Mouse (Mus musculus) kidney, adult 18-20 months (tissue): ENCODE data around the gene Mtf1.

Experiments used
- DNase-seq: peaks from one replicate; pipeline ENCODE4 v3.0.0; 2021

Gene Mtf1

DNA sequence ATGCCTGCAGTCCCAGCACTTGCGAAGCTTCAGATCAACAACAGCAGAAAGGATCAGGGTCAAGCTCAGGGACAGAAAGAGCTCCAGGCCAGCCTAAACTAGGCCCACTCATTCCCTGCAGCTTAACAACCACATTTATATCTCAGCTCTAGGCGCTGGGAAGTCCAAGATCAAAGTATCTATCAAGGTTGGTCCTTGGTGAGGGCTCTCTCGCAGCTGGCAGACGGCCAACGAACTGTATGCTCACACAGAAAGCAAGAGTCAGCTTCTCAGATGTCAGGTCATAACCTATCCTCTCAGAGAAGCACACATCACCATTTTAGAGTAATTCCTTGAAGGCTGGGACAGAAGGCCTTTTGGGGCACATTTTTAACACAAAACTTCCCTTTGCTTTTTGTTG lies 56.5 kb downstream of the Mtf1 start:
- no peak for DNase-seq

GRCm38 (mm10) chr4:124860446-124860845 lies 58.5 kb downstream of the Mtf1 start:
- peak; percentile 62 for DNase-seq

DNA sequence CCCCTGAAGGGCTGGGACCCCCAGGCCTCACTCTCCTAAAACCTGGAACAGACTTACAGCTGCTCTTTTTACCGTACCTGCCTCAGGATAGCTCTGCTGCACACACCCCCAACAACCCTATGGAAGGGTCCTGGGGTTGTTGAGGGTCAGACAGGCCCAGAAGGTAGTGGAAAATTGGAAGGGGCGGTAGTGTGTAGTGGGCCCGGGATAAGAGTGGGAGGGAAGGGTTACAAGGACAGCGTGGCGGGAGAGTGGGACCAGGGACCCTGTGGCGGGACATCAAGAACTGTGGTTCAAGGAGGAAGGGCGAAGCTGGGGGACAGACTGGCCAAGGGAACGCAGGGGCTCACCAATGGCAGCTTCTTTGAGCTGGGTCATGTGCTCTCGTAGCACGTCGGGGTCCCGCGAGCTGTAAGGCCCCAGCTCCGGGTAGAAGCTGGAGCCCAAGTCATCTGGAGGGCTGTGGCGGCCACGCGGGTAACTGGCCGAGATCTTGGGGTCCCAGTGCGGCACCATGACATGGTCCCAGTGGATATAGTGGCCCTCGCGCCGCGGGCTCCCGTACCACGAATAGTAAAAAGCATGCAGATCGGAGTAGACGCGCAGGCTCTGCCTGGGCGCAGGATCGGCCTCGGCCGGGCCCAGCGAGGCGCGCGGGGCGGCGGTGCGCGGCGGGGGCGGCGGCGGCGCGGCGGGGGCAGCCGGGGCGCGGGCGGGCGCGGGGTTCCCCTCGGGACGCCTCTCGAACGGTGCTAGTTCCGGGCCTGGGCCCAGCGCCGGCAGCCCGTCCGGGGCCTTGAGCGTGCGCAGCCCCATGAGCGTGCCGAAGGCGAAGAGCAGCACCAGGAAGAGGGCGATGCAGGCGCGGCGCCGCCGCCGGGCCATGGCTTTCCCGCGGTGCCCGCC lies 59.6 kb downstream of the Mtf1 start, which contains the start of gene Maneal:
TSS of gene Maneal (minus strand) at position 889 of the 906 bp plus-strand sequence.
- DNase-seq, result no peak

DNA sequence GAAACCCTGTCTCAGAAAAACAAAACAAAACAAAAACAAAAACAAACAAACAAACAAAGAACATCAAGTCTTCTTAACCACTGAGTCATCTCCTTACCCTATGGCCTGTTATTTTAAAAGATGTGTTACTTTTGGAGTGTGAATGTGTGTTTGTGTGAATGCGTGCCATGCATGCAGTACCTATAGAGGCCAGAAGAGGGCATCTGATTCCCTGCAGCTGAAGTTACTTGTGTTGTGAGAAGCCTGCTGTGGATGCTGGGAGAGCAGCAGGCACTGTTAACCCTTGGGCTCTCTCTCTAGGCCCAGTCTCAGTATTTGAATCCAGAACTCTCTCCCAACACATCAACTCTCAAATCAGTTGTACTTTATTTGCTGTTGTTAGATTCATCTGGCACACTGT lies 70.8 kb downstream of the Mtf1 start:
- no peak for DNase-seq

- DNase-seq, result no peak
Measured at GRCm38 (mm10) chr4:124880599-124880998, 78.7 kb downstream of the Mtf1 start, which contains the start of gene Epha10. Gene Epha10 (plus strand): TSS chr4:124880899.

DNA sequence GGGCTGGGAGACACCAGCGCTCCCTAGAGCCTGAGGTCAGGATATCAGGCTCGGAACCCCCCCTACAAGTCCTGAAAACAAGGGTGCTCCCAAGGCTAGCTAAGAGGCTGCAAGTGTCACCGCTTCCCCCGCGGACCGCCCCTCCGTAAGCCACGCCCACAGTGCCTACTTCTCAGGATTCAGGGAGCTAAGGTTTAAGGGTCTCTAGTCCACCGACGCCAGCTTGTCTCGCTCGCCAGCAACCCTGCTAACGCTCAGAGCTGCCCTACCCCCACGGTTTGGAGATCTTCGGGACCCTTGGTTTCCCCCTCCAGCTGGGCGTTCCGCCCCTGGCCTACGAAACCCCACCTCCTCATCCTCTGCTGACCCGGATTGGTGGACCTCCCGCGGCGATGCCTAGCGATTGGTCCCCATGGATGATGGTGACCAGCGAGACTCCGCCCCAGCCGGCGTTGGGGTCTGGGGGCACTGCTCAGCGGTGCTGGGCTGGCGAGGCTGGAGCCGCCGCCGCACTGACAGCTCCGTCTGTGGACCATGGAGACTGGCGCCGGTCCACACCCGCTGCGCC lies 79.5 kb downstream of the Mtf1 start:
- no peak for DNase-seq

DNA sequence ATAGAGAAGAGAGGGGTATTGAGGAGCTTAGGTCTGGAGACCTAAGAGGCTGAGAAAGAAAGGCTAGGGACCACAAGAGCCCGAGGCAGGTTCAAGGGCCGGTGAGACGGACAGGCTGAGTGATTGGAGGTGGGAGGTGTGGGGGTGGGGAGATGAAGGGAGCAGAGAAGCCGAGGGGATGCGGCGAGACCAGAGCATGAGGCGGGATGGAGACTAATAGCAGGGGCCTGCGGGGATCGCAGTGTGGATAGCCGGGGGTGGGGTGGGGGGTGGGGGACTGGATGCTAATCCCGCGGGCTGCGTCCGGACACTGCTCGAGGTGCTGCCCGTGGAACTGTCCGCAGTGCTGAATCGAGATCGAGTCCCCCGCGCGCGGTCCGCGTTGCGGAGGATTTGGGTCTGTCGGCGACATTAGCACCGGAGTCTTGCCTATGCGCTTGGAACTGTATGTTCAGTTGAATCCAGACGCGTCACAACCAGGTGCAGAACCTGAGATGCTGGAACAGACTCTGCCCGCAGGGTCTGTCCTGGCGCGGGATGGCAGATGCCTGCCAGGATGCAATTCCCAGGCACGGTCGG lies 80.3 kb downstream of the Mtf1 start:
- DNase-seq, result peak; percentile 12

DNA sequence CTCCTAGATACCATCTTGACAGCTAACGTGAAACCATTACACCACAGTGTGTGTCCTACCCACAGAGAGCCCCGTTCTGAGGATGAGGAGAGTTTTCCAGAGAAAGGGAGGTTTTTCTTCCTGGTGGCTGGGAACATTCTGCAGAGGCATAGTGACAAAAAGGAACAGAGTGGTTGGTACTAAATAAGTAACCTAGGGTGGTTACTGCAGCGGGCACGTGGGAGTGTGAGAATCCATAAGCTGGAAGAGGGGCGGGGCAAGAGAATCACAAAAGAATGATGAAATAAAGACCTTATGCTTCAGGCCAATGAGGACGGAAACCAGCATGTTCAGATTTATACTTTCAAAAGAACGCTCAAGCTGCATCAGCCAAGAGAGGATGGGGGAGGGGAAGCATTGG lies 86.8 kb downstream of the Mtf1 start:
- DNase-seq, result no peak

- no peak for DNase-seq
Measured at GRCm38 (mm10) chr4:124889935-124890334, 88.0 kb downstream of the Mtf1 start.

GRCm38 (mm10) chr4:124890831-124891230 lies 88.9 kb downstream of the Mtf1 start:
- no peak for DNase-seq

DNA sequence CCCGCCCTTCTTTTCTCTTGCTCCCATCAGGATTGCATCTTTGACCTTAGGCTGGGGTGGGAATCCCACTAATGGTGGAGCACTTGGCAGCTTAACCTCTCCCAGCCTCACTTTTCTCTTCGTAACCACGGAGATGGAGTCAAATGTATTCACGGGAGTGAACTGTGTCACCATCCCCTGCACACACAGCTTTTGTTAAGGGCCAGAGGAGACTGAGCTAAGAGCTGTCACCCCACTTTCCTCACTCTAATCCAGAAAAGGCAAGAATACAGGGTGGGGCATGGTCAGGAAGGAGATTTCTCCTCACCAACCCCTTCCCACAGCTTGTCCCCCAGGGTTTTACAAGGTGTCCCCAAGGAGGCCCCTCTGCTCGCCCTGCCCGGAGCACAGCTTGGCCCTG lies 91.9 kb downstream of the Mtf1 start:
- DNase-seq, result no peak

- no peak for DNase-seq
Measured at GRCm38 (mm10) chr4:124894508-124895428, 92.9 kb downstream of the Mtf1 start.

DNA sequence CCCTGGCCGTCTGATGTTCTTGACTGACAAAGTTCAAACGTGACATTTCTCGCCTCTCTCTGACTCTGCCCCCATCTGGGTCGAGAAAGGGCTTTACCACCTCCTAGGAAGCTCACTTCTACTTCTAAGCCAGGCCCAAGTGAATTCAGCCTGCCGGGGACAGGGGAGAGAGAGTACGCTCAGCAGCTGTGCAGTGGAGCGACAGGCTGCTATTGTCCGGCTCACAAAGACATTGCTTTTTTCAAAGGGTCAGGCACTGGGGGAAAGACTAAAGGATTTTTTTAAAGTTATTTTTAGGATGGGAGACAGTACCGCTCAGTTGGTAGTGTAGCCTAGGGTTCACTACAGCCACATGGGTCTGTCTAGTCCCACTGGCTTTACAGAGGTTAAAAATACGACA lies 96.5 kb downstream of the Mtf1 start:
- DNase-seq, result no peak
